Mouse (Mus musculus) A20 (cell line): ENCODE data around the gene Ctbp2.
A peak's percentile ranks its signal among the peaks of the same experiment; 100 is the strongest.

Source experiments
- DNase-seq: peaks from one replicate; pipeline ENCODE4 v3.0.0-alpha.2; 2011; ENCODE audit warnings: low read depth, low spot score

The Ctbp2 gene

DNA sequence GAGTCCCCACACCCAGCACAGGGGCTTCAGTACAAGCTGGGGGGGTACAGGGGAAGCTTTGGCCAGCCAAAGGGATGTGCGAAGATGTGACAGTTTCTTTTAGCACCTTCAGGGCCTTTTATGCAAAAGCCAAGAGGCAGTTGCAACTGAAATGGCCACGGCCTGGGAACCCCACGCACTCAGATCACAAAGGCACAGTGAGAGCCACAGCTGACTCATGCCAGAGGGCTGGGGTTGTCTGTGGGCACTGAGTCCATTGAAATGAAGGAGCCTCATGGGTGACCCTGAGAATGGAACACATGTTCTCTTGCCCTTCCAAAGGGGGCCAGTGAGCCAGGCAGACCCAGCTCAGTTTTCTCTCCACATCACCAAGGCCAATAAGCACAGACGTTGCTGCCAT lies 115.5 kb downstream of the Ctbp2 start:
- no peak for DNase-seq

DNA sequence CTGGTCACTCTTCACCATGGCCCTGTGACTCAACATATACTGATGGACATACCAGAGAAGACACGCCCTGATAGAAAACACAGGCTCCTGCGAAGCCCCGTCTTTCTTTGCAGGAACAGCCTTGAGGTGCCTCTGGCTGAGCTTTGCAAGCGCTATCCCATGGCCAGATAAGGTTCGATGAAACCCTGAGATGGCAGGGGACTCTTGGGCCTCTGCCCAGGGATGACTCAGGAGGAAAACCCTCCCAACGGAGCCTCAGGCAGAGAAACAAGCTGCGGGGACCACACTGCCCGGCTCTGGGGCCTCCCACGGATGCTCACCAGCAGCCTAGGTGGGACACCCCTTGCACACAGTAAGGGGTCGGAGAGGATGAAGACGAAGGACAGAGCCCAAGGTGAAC lies 116.8 kb downstream of the Ctbp2 start:
- DNase-seq = no peak

DNA sequence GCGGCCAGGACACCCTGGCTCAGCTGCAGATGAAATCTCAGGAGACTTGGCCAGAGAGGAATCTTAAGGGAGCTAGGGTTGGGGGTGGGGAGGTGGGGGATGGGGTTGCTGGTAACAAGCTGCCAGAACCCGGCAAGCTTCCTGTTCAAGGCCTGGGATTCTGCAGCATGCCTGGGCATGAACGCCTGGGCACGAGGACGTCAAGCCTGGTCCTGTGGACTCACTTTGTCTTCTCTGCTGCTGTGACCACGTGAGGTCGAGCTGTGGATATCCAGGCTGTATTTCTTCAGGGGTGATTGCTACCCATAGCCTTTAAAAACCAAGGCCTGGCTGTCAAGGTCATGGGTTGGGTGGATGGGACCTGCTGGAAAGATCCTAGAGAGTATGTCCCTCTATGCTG lies 118.4 kb downstream of the Ctbp2 start:
- DNase-seq = no peak

DNA sequence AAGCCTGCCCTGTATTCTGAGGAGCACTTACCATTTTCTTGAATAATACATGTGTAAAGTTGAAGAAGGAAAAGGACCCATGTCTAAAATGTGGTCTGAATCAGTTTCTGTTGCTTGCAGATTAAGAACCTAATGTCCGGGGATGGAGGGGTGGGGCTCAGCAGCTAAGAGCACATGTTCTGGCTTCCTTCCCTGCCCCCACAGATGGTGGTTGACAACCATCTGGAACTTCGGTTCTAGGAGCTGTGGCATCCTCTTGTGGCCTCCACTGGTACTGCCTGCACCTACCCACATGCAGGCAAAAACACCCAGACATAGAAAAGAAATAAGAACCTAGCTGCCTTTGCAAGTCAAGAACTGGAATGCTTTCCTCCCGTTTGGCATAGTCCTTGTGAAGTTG lies 120.7 kb downstream of the Ctbp2 start:
- peak; percentile 67 for DNase-seq

DNA sequence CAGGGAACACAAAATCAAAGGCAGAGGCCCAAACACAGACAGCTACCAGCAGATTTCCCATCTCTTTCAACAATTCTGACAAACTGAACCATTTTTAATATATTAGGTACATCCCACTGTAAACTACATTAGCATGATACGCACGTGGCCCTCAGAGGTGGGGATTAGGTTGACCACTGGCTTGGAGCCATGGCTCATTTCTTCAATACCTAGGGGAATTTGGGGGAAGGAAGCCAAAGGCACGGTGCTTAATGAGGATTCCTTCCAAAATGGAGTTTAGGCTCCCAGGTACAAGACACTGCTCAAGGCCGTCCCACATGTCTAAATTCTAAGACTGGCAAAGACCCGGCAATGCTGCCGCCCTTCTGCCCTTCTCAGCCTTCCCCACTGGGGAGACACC lies 121.9 kb downstream of the Ctbp2 start:
- DNase-seq = no peak

DNA sequence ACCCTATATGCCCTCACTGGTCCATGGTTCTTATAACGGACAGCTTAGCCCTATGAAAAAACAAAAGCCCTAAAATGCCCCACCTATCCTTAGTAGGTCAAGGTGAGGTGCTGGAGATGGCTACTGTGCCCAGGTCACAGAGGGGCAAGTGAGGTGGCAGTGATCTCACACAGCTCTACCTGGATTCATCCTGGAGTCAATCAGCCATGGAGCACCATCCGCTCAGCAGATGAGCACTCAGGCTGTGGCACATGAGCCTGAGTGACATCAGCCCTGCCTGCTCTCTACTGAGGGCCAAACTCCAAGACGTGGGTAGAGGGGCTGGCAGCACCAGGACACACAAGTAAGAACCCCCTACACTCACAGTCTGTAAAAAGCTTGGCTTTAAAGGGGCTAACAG lies 122.8 kb downstream of the Ctbp2 start:
- no peak for DNase-seq

DNA sequence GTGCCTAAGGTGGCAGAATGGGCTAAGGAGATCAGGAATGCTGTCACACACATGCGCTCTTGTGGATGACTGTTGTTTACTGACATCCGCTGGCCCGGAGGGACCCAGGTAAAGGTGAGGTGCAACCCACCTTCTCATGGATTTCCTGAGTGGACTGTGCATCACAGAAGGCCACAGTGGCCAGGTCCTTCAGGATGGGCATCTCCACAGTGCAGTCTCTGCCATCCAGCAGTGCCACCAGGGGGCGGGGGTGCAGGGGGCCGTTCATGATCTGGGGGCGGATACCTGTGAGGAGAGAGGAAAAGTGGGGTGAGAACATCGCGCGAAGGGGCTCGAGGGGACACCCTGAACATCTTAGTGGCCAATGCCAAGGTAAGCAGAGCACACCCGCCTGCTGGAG lies 125.1 kb downstream of the Ctbp2 start:
- DNase-seq = no peak

DNA sequence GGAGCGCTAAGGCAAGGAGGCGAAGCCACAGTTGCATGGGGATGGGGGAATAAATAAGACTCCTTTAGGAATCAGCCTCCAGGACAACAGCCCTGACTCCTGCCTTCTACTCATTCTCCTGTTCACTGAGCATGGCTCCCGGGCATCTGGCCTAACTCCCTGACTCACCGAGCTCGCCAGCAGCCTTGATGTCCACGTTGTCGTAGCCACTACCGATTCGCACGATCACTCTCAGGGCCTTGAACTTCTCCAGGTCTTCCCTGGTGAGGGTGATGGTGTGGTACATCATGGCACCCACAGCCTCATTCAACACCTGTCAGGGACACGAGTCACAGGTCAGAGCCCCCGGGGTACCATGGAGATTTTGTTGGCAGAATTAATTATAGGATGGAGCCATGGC lies 125.5 kb downstream of the Ctbp2 start:
- DNase-seq = no peak

DNA sequence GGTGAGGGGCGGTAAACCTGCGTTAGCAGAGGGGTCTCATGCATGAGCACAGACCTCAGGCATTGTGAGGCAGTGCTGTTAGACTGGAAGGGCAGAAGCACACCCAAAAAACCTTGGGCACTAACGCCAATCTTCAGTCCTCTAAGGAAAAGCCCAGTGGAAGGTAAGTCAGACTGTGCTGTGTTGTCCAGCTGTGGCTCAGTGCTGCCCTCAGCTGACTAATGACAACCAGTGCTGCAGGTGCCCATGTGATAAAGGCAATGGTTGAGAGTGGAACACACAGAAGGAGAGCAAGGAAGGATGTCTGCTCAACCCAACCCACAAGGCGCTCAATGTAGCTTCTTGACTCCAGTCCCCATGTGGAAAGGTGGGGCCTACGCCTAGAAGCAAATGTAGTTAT lies 127.8 kb downstream of the Ctbp2 start:
- peak; percentile 59 for DNase-seq

DNA sequence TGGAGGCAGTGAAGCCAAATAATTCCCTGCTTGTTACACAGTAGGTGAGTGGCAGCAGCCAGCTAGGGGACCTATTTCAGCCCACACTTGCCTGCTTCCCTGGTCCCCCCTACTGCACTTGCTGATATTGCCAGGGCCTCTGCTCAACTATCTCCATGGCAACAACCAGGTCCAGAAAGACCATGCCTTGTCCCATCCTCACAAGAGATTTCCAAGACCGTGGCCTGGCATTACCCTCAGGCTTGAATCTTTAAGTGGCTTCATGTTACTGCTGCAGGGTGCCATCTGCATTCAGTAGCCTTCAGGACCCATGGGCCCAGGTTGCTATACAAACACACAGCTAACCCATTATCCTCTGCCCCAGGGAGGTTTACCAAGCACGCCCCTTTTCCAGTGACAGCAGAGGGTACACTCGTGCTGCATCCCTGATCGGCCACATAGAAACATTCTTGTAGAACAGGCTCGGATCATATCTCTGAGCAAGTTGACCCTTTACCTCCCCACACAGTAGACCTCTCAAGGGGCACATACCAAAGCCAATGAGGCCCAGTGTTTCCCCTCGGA lies 129.4 kb downstream of the Ctbp2 start:
- no peak for DNase-seq

DNA sequence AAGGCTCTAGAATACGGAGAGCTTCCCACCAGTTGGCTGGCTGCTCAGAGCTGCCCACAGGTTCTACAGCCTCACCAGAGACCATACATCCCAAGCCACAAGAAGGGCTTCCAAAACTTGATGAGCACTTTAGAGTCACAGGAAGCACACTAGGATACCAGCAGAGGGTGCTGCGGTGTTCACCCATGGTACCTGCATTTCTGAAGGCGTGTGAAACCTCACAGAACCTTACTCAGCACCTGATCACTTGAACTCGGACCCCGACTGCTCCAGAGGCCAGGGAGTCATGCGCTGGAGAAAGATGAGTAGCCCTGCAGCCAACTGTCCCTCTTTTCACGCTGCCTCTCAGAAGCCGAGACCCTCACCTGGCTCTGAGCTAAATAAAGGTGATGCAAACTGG lies 130.0 kb downstream of the Ctbp2 start:
- peak; percentile 26 for DNase-seq

DNA sequence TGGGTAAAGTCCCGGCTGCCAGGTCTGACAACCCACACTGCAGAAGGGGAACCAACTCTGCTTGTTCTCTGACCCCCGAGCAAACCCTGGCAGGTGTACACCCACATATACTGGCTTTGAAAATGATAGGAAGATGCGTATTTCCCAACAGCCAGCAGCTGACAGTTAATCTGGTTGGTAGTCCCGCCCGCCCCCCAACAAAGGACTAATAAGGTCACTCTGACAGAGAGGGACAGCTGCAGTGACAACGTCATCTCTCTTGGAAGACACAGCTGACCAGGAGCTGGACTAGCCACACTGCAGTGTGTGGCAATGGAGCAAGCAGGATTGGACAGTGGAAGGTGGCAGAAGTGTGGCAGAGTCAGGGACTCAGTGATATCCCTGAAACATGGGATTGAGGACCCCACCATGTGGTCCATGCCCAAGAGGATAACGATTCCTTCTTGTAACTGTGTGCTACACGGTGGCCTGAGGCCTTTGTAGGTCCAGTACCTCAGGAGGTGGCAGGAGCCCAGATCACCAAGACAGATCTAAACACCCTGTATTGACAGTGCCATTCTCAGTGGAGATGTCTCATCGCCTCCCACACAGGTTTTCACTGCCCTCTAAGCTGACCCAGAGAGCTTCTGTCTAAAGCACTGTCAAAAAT lies 131.1 kb downstream of the Ctbp2 start:
- DNase-seq = no peak

DNA sequence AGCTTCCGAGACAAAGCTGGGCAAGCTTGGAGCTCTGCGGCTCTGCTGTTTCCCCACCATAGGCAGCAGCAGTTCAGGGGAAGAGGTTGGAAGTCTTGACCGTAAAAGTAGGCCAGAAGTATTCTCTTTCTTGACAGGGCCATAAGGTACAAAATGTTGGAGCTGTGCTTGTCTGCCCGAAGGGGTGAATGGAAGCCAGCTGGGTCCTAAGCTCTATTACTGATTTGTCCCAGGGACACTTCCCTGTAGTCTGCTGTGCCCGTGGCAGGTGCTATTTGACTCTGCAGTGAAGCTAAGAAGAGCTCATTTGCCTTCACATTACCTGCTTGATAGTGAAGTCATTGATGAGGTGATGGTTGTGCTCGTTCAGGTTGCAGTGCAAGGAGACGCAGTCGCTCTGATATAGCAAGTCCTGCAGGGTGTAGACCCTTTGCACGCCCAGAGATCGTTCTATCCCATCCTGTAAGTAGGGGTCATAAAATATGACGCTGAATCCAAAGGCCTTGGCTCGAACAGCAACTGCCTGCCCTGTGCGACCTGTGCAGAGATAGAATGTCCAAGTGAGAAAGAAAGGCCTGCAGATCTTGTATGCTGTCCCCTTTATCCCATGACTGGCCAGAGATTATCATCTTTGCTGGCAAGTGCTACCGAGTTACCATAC lies 132.8 kb downstream of the Ctbp2 start:
- no peak for DNase-seq

DNA sequence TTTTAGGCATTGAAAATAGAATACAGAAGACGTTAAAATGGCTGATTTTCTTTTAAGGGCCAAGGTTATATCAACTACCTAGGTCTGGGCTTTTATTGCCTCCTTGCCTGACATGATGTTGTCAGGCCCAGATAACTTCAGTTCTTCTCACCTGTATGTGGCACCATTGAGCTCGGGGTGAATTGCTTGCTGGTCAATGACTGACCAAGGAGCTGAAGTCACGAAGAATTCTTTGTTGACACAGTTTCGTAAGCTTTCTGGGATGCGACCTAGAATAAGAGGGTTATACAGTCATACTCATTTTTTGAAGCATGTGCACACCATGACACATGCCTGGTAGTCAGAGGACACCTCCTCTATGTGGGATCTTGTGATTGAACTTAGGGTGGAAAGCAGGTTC lies 134.3 kb downstream of the Ctbp2 start:
- DNase-seq = no peak

DNA sequence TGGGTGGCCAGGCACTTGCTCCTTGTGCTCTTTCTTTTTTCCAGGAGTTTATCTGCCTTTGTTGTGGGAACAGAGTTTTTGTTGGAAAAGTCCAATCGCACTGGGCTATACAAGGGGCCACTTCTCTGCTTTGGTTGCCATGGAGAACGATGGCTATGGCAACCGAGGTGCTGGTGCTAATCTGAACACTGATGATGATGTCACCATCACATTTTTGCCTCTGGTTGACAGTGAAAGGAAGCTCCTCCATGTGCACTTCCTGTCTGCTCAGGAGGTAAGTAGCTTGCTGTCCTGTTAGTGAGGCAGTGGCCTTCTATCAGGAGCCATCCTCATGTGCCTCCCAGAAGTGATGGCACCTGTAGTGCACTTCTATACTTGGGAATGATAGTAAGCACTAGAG lies 141.5 kb downstream of the Ctbp2 start:
- no peak for DNase-seq

DNA sequence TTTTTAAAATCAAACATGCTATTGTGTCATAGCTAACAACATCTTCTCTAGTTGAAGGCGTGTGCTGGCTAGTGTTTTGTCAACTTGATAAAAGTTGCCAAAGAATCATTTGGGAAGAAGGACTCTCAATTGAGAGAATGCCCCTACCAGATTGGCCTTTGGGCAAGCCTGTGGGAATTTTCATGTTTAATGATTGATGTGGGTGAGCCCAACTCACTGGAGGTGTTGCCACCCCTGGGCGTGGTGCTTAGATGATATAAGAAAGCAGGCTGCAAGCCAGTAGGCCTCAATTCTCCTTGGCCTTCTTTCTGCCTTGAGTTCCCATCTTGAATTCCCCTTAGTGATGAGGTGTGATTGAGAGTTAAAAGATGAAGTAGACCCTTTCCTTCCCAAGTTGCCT lies 146.2 kb downstream of the Ctbp2 start:
- no peak for DNase-seq

DNA sequence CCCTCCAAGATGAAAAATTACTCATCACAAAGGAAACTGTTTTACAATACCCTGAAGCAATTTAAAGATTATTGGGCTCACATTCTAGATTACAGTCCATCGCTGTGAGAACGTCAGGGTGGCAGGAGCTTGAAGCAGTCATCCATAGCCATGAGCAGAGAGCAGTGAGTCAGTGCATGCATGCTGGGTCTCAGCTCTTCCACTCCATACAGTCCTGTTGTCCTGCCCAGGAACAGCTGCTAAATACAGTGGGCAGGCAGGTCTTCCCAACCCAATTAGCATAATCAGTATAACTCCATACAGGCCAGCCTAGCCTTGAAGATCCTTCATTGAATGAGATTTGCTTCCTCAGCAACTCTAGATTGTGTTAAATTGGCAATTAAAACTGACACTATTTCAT lies 148.1 kb downstream of the Ctbp2 start:
- no peak for DNase-seq

DNA sequence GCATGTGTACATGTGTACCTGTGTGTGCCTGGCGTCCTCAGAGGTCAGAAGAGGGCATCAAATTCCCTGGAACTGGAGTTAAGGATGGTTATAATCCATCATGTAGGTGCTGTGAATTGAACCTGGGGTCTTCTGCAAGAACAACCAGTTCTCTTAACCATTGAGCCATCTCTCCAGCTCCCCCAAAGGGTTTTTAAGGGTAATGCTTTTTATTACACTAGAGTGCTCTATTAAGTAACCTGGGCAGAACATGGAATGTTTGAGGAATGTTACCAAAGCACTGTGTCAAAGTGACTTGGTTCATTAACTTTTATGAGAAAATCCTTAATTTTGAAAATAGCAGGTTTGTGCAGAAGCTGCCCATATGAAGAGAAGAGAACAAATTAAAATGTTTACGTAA lies 152.1 kb downstream of the Ctbp2 start:
- DNase-seq = no peak

DNA sequence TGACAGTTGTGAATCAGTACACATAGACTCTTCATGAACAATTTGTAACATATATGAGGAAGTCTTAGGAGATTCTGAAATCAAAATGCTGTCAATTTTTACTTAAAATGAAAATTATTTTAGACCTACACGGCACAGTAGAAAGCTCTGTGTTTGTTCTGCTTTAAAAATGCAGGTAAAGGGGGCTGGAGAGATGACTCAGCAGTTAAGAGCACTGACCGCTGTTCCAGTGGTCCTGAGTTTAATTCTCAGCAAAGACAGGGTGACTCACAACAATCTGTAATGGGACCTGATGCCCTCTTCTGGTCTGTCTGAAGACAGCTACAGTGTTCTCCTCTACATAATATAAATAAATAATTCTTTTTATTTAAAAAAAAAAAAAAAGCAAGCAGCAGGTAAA lies 158.4 kb downstream of the Ctbp2 start:
- peak; percentile 27 for DNase-seq

DNA sequence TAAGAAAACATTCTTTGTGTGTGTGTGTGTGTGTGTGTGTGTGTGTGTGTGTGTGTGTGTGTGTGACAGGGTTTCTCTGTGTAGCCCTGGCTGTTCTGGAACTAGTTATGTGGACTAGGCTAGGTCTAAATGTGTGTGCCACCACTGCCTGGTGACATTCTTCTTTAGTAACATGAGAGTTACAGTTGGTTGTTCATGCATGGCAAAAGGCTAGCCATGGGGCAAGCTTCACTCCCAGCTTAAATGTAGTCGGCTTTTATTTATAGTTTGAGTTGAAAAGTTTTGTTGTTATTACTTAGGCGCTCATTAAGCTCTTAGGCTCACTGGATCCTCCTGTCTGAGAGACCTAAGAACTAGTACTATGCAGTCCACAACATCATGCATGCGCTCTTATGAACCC lies 159.8 kb downstream of the Ctbp2 start:
- DNase-seq = peak; percentile 56

DNA sequence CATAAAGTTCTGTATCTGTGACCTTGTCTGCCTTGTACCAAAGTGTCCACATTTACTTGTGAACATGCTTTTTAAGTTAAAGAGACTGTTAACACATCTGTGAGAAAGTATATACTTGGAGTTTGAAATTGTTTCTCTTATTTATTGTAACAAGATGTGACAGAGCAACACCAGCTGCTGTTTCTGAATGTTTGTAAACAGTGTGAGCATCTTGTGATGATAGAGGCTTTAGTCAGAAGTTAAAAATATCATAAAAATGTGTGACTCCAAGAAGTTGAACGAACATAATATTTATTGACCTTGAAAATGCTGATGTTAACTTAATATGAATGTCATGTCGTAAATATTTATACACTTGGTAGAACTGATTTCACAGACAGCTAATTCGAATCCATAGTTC lies 173.5 kb downstream of the Ctbp2 start:
- no peak for DNase-seq

DNA sequence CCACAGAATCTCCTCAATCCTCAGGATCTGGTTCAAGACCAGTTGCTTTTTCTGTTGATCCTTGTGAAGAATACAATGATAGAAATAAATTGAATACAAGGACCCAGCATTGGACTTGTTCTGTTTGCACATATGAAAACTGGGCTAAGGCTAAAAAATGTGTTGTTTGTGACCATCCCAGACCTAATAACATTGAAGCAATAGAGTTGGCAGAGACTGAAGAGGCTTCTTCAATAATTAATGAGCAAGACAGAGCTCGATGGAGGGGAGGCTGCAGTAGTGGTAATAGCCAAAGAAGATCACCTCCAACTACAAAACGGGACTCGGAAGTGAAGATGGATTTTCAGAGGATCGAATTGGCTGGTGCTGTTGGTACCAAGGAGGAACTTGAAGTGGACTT lies 174.2 kb downstream of the Ctbp2 start:
- DNase-seq = no peak

DNA sequence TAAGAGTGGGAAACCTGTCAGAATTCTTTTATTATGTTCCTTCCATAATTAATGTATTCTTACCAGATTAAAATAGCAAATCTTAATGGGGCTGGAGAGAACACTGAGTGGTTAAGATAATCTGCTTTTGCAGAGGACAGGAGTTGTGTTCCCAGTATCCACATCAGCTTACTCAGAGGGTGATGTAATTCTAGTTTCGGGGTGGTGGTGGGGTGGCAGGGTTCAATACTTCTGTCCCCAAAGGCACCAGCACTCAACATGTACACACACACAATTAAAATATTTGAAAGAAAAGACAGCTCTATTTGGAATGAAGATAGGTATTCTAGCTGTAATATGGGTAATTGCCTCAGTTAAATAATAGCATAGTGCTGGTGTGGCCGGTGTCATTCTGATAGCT lies 183.6 kb downstream of the Ctbp2 start:
- no peak for DNase-seq

DNA sequence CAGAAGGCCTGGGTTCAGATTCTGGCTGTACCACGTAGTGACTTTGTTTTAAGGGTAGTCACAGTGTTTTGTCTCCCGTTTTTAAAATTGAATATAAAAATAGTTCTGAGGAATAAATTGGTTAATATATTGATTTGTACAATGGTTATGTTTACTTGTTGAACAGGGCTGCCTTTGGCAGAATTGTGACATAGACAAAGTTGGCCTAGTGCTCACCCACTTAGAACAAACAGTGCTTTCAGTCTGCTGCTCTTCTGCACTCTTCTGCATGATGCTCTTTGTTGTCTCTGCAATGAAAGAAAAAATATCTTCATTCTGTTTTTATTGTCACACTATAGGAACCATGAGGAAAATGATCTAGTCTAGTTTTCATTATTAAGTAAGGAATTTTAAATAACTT lies 185.0 kb downstream of the Ctbp2 start:
- DNase-seq = no peak
